Mouse (Mus musculus): Measurements from ENCODE around the gene Pnmal2.

Gene Pnmal2

GRCm38 (mm10) chr7:16932704-16933577, 11.5 kb upstream of the Pnmal2 start:
- in situ Hi-C loops (cut with MboI; ENCODE audit: unreplicated experiment in 2 of 2) = loop anchor here (5.0 to 25.0 kb wide), 4 partner anchors 62 to 1954 kb away; partner anchors contain the start of gene Ccdc8 (in 1 of the 2)

GRCm38 (mm10) chr7:16937312-16937711, 7.2 kb upstream of the Pnmal2 start:
- in situ Hi-C loops (cut with MboI; ENCODE audit: unreplicated experiment in 2 of 2) = loop anchor here in 1 of 2 experiments (10.0 to 25.0 kb wide), 3 partner anchors 57 to 1950 kb away; partner anchors contain the start of gene Ccdc8

GRCm38 (mm10) chr7:16938117-16938791, 6.2 kb upstream of the Pnmal2 start:
- in situ Hi-C loops (cut with MboI; ENCODE audit: unreplicated experiment in 2 of 2) = loop anchor here in 1 of 2 experiments (10.0 to 25.0 kb wide), 3 partner anchors 57 to 1949 kb away; partner anchors contain the start of gene Ccdc8

- in situ Hi-C loops (cut with MboI; ENCODE audit: unreplicated experiment in 2 of 2) = loop anchor here in 1 of 2 experiments (25.0 kb wide), 1 partner anchor 1947 kb away; no protein-coding TSS in a partner anchor
These were observed 4.2 kb upstream of the Pnmal2 start for GRCm38 (mm10) chr7:16940292-16940691.

GRCm38 (mm10) chr7:16942861-16943260, 1.6 kb upstream of the Pnmal2 start:
- in situ Hi-C loops (cut with MboI; ENCODE audit: unreplicated experiment in 2 of 2) = loop anchor here in 1 of 2 experiments (25.0 kb wide), 1 partner anchor 1944 kb away; no protein-coding TSS in a partner anchor

- in situ Hi-C loops (cut with MboI; ENCODE audit: unreplicated experiment in 2 of 2) = loop anchor here in 1 of 2 experiments (25.0 kb wide), 1 partner anchor 1942 kb away; no protein-coding TSS in a partner anchor
These were observed 380 bp downstream of the Pnmal2 start for GRCm38 (mm10) chr7:16944808-16945315.

- in situ Hi-C loops (cut with MboI; ENCODE audit: unreplicated experiment in 2 of 2) = loop anchor here in 1 of 2 experiments (25.0 kb wide), 1 partner anchor 1942 kb away; no protein-coding TSS in a partner anchor
These were observed 937 bp downstream of the Pnmal2 start for GRCm38 (mm10) chr7:16945419-16945818.

GRCm38 (mm10) chr7:16946441-16947348, 2.2 kb downstream of the Pnmal2 start:
- in situ Hi-C loops (cut with MboI; ENCODE audit: unreplicated experiment in 2 of 2) = loop anchor here in 1 of 2 experiments (25.0 kb wide), 1 partner anchor 1941 kb away; no protein-coding TSS in a partner anchor

- in situ Hi-C loops (cut with MboI; ENCODE audit: unreplicated experiment in 2 of 2) = loop anchor here in 1 of 2 experiments (25.0 kb wide), 1 partner anchor 1940 kb away; no protein-coding TSS in a partner anchor
These were observed 2.9 kb downstream of the Pnmal2 start for GRCm38 (mm10) chr7:16947349-16947895.

- in situ Hi-C loops (cut with MboI; ENCODE audit: unreplicated experiment in 2 of 2) = loop anchor here in 1 of 2 experiments (25.0 kb wide), 1 partner anchor 1939 kb away; no protein-coding TSS in a partner anchor
These were observed 3.5 kb downstream of the Pnmal2 start for GRCm38 (mm10) chr7:16947959-16948361.

GRCm38 (mm10) chr7:16948923-16949458, 4.5 kb downstream of the Pnmal2 start:
- in situ Hi-C loops (cut with MboI; ENCODE audit: unreplicated experiment in 2 of 2) = loop anchor here in 1 of 2 experiments (25.0 kb wide), 1 partner anchor 1938 kb away; no protein-coding TSS in a partner anchor

- in situ Hi-C loops (cut with MboI; ENCODE audit: unreplicated experiment in 2 of 2) = loop anchor here (5.0 to 25.0 kb wide), 4 partner anchors 47 to 1937 kb away; partner anchors contain the start of gene Psg20 (in 1 of the 2)
These were observed 5.7 kb downstream of the Pnmal2 start for GRCm38 (mm10) chr7:16949908-16950841.

GRCm38 (mm10) chr7:16950861-16951635, 6.6 kb downstream of the Pnmal2 start:
- in situ Hi-C loops (cut with MboI; ENCODE audit: unreplicated experiment in 2 of 2) = loop anchor here (5.0 to 25.0 kb wide), 3 partner anchors 46 to 1736 kb away; partner anchors contain the start of gene Psg20 (in 1 of the 2)

- in situ Hi-C loops (cut with MboI; ENCODE audit: unreplicated experiment in 2 of 2) = loop anchor here (5.0 to 25.0 kb wide), 3 partner anchors 44 to 1734 kb away; partner anchors contain the start of gene Psg20 (in 1 of the 2)
These were observed 9.3 kb downstream of the Pnmal2 start for GRCm38 (mm10) chr7:16953776-16954175.

GRCm38 (mm10) chr7:16955712-16956111, 11.2 kb downstream of the Pnmal2 start:
- in situ Hi-C loops (cut with MboI; ENCODE audit: unreplicated experiment in 2 of 2) = loop anchor here in 1 of 2 experiments (25.0 kb wide), 1 partner anchor 1732 kb away; the partner anchor contains the start of gene Psg20
